In genomic region chr4:101601758-101602157, GRCm38 (mm10) we compare ENCODE assay signal across 8 mouse cellular contexts. TPM values are rescaled to one million over a fixed set of nuclear protein-coding genes. Genes with fewer than 3 reads are reported as not detected.
A peak's percentile ranks its signal among the peaks of the same experiment; 100 is the strongest.
DNase-seq lines count a peak whose midpoint lies in the region; ATAC-seq and TF ChIP-seq lines count a peak whose summit lies in the region.

No protein-coding gene starts in this region.

- DNase-seq in heart, adult 2 months = no peak
- peak; percentile 16 for DNase-seq in neural tube, embryonic 11.5 days (ENCODE audit: low spot score)
- no peak for DNase-seq in neural tube, embryonic 10.5 days (ENCODE audit: extremely low spot score, low spot score)
- peak; percentile 37 for DNase-seq in embryonic facial prominence, embryonic 14.5 days (ENCODE audit: low spot score)
- peak; percentile 37 for DNase-seq in thymus, postnatal 25 days
- DNase-seq in T-cell, adult 2 months (ENCODE audit: low spot score) = no peak
- DNase-seq in lung, postnatal 25 days (ENCODE audit: low spot score) = no peak

- H3K9me3 ChIP-seq in heart, embryonic 11.5 days (replicated peaks; ENCODE audit: control insufficient read depth, low read length) = no peaks in the 10 kb centered on the region
- H3K9me3 ChIP-seq in neural tube, embryonic 11.5 days (ENCODE audit: control insufficient read depth, low read length) = no peaks in the 10 kb centered on the region
- H3K9me3 ChIP-seq in embryonic facial prominence, embryonic 14.5 days (ENCODE audit: control insufficient read depth, low read length) = no peaks in the 10 kb centered on the region

- H3K27ac ChIP-seq in heart, adult 2 months = no peak overlapping the region
- H3K27ac ChIP-seq in heart, embryonic 11.5 days (ENCODE audit: low read depth, low read length) = no peak overlapping the region
- no peak overlapping the region for H3K27ac ChIP-seq in neural tube, embryonic 11.5 days (ENCODE audit: low read depth, low read length)
- no peak overlapping the region for H3K27ac ChIP-seq in embryonic facial prominence, embryonic 14.5 days (replicated peaks; ENCODE audit: low read depth, low read length)

- no peaks in the 10 kb centered on the region for H3K79me2 ChIP-seq in heart, adult 2 months (replicated peaks; ENCODE audit: control insufficient read depth, insufficient read depth, low read length)

- peak; percentile 48 for TF ChIP-seq CTCF in heart, adult 2 months (IDR thresholded peaks at IDR 0.05)

- H3K9ac ChIP-seq in heart, adult 2 months (ENCODE audit: low read depth, low read length) = no peak overlapping the region
- H3K9ac ChIP-seq in heart, embryonic 11.5 days (ENCODE audit: low read depth, low read length) = no peak overlapping the region
- no peak overlapping the region for H3K9ac ChIP-seq in neural tube, embryonic 11.5 days (ENCODE audit: low read length)
- no peak overlapping the region for H3K9ac ChIP-seq in embryonic facial prominence, embryonic 14.5 days (ENCODE audit: low read depth, low read length)

- no peak overlapping the region for H3K4me2 ChIP-seq in heart, embryonic 11.5 days
- no peak overlapping the region for H3K4me2 ChIP-seq in neural tube, embryonic 11.5 days (ENCODE audit: low read depth)
- H3K4me2 ChIP-seq in embryonic facial prominence, embryonic 14.5 days (ENCODE audit: low read depth, low read length) = no peak overlapping the region

- no peaks in the 10 kb centered on the region for H3K27me3 ChIP-seq in heart, adult 2 months (ENCODE audit: control insufficient read depth, insufficient read depth, low read length)
- H3K27me3 ChIP-seq in heart, embryonic 11.5 days (ENCODE audit: control insufficient read depth, insufficient read depth, low read length) = no peaks in the 10 kb centered on the region
- no peaks in the 10 kb centered on the region for H3K27me3 ChIP-seq in neural tube, embryonic 11.5 days (ENCODE audit: control insufficient read depth, insufficient read depth, low read length)
- H3K27me3 ChIP-seq in embryonic facial prominence, embryonic 14.5 days (replicated peaks; ENCODE audit: control insufficient read depth, insufficient read depth, low read length) = no peaks in the 10 kb centered on the region

- TF ChIP-seq EP300 in heart, adult 2 months (IDR thresholded peaks at IDR 0.05; ENCODE audit: insufficient read depth, low read depth, low read length) = no peak

- no peak for TF ChIP-seq POLR2A in heart, adult 2 months (IDR thresholded peaks at IDR 0.05; ENCODE audit: insufficient read depth, low read depth, low read length)

- H3K36me3 ChIP-seq in heart, adult 2 months (ENCODE audit: control insufficient read depth, insufficient read depth, low read length) = no peaks in the 10 kb centered on the region
- H3K36me3 ChIP-seq in heart, embryonic 11.5 days (ENCODE audit: control insufficient read depth, insufficient read depth, low read length) = no peaks in the 10 kb centered on the region
- no peaks in the 10 kb centered on the region for H3K36me3 ChIP-seq in neural tube, embryonic 11.5 days (ENCODE audit: control insufficient read depth, insufficient read depth, low read length)
- H3K36me3 ChIP-seq in embryonic facial prominence, embryonic 14.5 days (ENCODE audit: control insufficient read depth, insufficient read depth, low read length) = no peaks in the 10 kb centered on the region

- intact Hi-C loops in heart, adult 2 months (cut with DNase I) = no loop called here

- H3K4me1 ChIP-seq in heart, adult 2 months (ENCODE audit: control insufficient read depth, insufficient read depth, low read length) = no peaks in the 10 kb centered on the region
- H3K4me1 ChIP-seq in heart, embryonic 11.5 days (ENCODE audit: control insufficient read depth, insufficient read depth, low read length) = no peaks in the 10 kb centered on the region
- H3K4me1 ChIP-seq in neural tube, embryonic 11.5 days (ENCODE audit: control insufficient read depth, insufficient read depth, low read length) = no peaks in the 10 kb centered on the region
- H3K4me1 ChIP-seq in embryonic facial prominence, embryonic 14.5 days (ENCODE audit: control insufficient read depth, insufficient read depth, low read length) = no peaks in the 10 kb centered on the region

- ATAC-seq in heart, embryonic 11.5 days (replicated peaks; ENCODE audit: insufficient number of reproducible peaks, low FRiP score, low TSS enrichment) = no peak
- ATAC-seq in neural tube, embryonic 11.5 days (ENCODE audit: insufficient read depth, low FRiP score, low TSS enrichment) = no peak
- ATAC-seq in embryonic facial prominence, embryonic 14.5 days (ENCODE audit: low read depth) = no peak

- no peak overlapping the region for H3K4me3 ChIP-seq in heart, adult 2 months
- H3K4me3 ChIP-seq in heart, embryonic 11.5 days (ENCODE audit: low read depth, low read length) = no peak overlapping the region
- no peak overlapping the region for H3K4me3 ChIP-seq in neural tube, embryonic 11.5 days (ENCODE audit: low read depth, low read length)
- H3K4me3 ChIP-seq in embryonic facial prominence, embryonic 14.5 days (ENCODE audit: low read depth, low read length) = no peak overlapping the region

RNA-seq across cellular contexts. Expression of gene Leprot, which starts 45.8 kb away (rescaled TPM):
- total RNA-seq in heart, adult 2 months (2021) = 10 to 100 TPM; 24.2 to 30.2 TPM
- 37.9 and 59.2 TPM in 2 replicates for polyA plus RNA-seq in heart, adult 2 months (2012; rRNA removed)
- 75.7 and 81.9 TPM in 2 replicates for polyA plus RNA-seq in heart, embryonic 11.5 days (2014; fragmentation: Nextera tagmentation; extraction: Ambion mirVana)
- polyA plus RNA-seq in neural tube, embryonic 11.5 days (2014; fragmentation: Nextera tagmentation; extraction: Ambion mirVana) = 77.7 and 80.4 TPM in 2 replicates
- polyA plus RNA-seq in embryonic facial prominence, embryonic 14.5 days (2014; fragmentation: Nextera tagmentation; extraction: Ambion mirVana) = 98.1 and 98.2 TPM in 2 replicates

Comparison
In these comparisons a context has a peak if more than half of its experiments do, and no peak if none do; other contexts are left out.
1. DNase-seq: peak in neural tube, embryonic 11.5 days (single experiment), embryonic facial prominence, embryonic 14.5 days (single experiment) and thymus, postnatal 25 days (single experiment); none in heart, adult 2 months (0 of 2), neural tube, embryonic 10.5 days (single experiment), T-cell, adult 2 months (single experiment) and lung, postnatal 25 days (single experiment).